Mouse (Mus musculus) spleen, postnatal 14 days (tissue): ENCODE measurements at regions not wholly inside any gene's neighbourhood (a gene's known extent, or its start where the extent isn't known, plus 50 kb on each side); places are given as distances from the start of the nearest gene placed in this dataset.
A peak's percentile ranks its signal among the peaks of the same experiment; 100 is the strongest.

Source experiments
- DNase-seq, 2 experiments: peaks; one replicate each; pipeline ENCODE4 v3.0.0; 2021 to 2022; ENCODE audit warnings: low spot score in 2 of 2

- no peak for DNase-seq
Observed at GRCm38 (mm10) chr1:184462481-184463124, 269.8 kb downstream of the Hlx start.

DNA sequence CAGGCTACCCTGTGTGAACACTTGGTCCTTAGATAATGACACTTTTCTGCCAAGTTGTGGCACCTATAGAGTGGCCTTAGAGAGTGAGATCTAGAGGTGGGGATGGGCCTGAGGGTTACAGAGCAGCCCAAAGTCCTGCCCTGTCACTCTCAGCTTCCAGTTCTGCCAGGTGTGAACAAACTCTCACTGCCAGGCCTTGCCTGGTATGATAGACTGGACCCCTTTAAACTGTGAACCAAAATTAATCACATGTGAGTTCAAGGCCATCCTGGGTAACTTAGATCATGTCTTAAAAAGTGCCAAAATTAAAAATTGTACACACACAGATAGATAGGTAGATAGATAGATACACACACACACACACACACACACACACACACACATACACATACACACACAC is 271.0 kb downstream of the Hlx start:
- DNase-seq = no peak

DNA sequence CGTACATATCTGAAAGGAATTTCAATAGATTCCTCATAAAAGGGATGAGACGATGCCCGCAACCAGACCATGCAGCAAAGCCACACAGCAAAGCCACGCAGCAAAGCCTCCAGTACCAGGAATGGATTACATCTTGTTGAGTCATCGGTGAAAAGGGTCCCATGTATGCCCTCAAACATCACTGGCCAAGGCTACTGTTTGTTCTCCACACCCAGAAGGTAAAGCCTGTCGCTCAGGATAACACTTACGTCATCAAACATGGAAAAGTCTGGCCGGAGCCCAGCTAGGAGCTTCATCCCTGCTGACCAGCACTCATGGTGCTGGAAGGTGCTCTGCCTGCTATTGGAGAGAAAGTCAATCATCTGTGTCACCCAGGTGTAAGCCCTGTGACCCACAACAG is 275.7 kb downstream of the Hlx start:
- DNase-seq = no peak

DNA sequence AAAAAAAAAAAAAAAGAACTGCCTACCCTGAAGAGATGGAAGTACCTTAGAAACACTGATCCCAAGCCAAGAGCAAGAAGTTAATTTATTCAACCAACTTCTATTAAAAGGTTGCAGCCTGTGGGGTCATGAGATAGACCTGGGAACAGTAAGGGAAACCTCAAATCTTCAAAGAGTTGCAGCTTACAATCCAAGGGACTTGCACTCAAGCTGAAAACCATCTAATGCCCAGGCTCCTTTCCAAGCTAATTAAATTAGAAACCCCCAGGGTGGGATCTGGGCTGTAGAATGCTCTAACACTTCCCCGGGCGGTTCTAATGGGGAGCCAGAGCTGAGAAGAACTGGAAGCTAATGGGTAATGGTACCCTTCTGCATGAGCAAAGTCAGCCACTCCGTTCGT is 278.0 kb downstream of the Hlx start:
- DNase-seq = no peak

GRCm38 (mm10) chr1:184453673-184454072 is 278.7 kb downstream of the Hlx start:
- DNase-seq = no peak

GRCm38 (mm10) chr1:184453061-184453460 is 279.4 kb downstream of the Hlx start:
- no peak for DNase-seq

DNA sequence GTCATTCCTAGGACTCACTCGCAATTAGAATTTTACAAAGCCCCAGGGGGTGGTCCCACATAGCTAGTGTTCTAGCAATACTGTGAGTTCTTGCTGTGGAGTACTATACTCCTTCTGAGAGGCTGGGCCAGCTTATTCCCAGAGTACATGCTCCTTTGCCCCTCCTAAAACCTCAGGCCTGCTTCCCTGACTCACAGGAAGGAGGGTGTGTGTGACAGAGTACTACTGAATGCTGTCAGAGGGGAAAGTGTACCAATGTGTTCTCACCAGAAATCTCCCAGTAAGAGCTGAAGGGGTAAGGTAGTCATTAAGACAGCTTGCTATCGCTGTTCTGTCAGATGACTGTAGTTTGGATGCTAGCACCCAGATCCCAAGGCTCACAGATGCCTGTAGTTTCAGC is 280.7 kb downstream of the Hlx start:
- DNase-seq = no peak

GRCm38 (mm10) chr1:184449007-184449406 is 283.4 kb downstream of the Hlx start:
- DNase-seq = no peak

- peak; percentile 49 to 71 for DNase-seq
Observed at GRCm38 (mm10) chr1:184447911-184448310, 284.5 kb downstream of the Hlx start.

DNA sequence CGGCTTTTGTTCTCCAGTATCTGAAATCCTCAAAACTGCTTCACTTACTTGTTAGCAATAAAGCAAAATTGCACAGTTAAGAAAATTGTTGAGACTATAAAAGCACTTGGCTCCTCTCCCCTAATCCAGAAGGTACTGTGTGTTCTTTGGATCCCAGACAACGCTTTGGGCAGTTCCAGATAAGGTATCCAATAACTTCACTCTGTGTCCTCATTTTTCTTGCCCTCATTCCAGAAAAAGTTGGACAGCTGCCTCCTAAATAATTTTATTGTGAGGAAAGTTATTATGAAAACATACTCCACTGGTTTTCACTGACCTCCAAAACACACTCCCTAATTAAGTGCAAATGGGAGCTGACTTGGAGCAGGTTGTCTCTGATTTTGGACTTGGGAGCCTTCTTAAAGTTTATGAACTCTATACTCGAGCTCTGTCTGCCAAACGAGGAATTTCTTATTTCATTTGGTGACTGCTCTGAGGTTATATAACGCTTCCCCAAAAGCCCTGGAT is 285.2 kb downstream of the Hlx start:
- no peak for DNase-seq

DNA sequence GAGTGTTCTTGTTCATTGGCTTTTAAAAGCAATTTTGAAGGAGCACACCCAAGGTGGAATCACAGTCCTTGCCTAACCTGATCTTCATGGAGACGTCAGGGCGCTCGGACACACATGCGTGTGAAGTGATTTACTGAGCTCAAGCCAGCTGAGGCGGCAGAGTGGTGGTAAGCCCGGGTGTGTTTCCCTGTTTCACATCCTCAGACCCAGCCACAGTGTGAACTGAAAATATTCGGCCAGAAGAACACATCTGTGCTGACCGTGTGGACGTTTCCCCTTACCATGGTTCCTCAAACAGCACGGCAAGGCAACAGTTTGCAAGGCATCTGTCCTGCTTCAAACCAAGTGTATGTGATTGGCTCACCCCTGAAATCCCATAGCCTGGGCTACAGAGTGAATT is 288.2 kb downstream of the Hlx start:
- DNase-seq = peak in 1 of 2 experiments; percentile 19

DNA sequence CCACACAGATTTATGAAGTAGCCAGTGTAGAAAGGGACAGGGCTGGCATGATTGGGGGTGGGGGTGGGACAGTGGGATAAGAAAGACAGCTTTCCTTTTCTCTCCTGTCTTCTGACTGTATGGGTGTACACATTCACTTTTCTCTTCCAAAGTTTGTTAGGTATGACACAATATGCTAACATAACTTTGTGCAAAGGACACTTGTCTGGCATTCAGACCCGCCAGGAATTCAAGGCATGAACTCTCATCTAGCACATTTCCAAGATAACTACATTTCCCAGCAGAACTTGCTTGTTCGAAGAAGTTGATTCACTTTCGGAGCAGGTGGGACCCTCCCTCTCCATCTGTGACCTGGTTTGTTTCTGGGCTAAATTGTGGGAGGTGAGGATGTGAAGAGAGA is 289.7 kb downstream of the Hlx start:
- no peak for DNase-seq

DNA sequence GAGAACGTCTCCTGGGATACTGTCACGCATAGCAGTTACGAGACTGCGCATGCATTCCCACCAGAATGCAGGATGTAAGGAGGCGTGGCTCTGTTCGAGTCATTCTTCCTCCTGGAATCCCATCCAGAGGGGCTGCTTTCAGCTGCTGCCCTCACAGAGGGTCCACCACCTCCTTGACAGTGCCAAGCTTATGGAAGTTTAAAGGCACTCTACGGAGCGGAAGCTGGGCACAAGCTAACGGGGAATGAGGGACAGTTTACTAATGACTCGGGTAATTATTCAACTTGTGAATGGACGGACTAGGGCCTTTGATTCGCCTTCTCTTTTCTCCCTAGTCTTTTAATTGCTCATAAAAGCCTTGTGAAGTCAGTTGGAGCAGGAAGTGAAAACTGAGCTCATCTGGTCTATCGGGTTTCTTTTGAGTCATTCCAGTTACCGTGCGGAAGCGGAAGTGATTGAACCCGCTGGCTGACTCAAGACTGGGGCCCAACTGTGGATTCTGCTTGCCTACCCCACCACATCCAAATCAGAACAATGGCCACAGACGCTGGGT is 291.3 kb downstream of the Hlx start:
- peak in 1 of 2 experiments; percentile 9 for DNase-seq

- no peak for DNase-seq
Observed at GRCm38 (mm10) chr1:184439506-184439905, 292.9 kb downstream of the Hlx start.

DNA sequence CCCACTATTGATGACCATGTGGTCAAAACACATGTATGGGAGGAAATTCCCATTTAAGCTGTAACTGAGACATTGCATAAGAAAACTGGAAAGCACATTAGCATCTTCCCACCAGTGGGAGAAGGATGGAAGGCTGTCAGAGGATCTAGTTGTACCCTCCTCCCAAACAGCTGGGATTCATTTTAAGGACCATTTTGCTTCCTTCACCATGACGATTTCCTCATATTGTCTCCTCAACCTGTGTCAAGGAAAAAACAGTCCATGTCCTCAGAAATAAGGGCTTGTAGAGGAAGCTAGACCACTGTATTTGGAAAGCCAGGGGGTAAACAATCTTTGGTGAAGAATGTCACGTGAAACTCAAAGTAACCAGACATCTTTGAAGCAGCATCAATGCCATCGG is 296.0 kb downstream of the Hlx start:
- no peak for DNase-seq

DNA sequence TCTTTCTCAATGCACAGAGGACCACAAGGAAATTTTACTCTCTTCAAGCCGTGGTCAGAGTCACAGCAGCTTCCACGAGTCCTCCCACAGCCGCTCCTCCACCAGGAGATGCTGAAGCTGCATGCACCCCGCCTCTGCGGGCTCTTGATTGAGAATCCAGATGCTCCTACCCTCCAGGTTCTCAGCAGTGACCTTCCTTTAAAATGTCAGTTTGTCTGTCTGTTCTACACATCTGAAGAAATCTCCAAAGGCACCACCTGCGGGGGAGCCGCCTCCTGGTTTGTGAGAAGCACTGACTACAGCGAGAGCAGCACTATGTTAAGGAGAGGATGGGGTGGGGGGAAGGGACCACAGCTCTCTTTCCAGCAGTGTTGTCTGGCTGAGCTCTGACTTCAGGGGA is 303.8 kb downstream of the Hlx start:
- no peak for DNase-seq

DNA sequence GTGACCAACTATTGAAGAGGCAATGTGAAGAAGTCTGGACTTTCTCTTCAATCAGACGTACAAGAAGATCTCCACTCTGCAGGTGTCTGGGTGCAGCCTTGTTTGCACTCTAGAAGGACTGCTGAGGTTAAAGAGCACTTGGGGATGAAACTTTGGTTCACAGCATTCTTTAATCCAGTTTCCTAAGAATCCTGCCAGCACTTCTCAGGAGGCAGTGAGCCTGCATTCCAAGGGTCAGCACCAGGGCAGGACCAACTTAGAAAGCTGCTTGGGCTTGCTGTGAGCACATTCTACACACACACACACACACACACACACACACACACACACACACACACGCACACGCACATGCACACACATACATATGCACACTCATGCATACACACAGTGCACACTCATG is 304.4 kb downstream of the Hlx start:
- no peak for DNase-seq

DNA sequence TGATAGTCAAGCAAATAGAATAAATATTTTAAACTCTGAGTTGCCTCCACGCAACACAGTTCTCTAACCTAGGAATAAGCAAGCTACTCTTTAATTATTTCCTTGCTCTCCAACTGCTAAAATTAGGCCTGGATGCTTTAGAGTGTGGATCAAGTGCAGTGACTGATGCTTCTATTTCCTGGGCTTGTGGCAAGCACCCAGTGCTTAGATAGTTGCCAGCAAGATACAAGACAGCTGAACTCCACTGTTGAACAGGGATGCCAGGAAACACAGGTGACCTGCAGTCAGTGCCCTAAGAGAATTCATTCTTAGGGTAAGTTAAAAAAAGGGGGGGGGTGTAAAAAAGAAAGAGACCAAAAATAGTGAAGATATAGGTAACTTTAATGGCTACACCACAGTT is 306.7 kb downstream of the Hlx start:
- DNase-seq = no peak

- no peak for DNase-seq
Observed at GRCm38 (mm10) chr1:184424035-184424434, 308.4 kb downstream of the Hlx start.

DNA sequence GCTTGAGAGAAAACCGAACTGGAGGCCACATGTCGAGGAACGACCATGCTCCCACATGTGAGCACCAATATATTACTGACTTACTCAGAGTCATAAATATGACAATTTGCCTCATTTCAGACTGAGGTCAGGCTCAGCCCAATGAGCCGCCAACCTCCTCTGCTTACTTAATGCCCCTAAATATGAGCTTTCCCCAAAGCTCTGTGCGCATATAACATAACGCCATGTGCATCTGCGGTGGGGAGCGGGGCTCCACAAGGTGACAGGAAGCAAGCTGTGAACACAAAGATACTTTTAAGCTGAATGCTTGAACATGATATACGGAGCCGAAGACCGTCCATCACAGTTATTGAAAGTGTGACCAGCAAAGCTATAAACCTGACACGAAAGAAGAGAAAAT is 319.8 kb downstream of the Hlx start:
- no peak for DNase-seq

- no peak for DNase-seq
Observed at GRCm38 (mm10) chr1:184411066-184411465, 321.4 kb downstream of the Hlx start.

DNA sequence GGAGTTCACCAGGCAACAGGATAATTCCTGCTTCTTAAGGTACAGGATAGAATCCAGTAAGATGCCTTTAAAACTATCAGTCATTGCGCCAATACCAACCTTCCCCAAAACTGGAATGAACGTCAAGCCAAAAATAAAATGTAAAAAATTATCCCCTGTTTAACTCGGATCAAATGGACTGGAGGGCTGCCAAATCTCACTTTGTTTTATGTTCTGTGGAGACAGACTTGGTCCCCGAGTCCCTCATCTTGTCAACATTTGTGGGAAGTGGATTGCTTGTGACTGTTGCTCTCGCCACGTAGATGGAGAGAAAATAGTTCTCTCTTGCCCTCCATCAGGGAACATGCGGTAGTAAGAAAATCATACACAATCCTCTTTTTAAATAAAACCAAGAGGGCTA is 322.4 kb downstream of the Hlx start:
- no peak for DNase-seq

DNA sequence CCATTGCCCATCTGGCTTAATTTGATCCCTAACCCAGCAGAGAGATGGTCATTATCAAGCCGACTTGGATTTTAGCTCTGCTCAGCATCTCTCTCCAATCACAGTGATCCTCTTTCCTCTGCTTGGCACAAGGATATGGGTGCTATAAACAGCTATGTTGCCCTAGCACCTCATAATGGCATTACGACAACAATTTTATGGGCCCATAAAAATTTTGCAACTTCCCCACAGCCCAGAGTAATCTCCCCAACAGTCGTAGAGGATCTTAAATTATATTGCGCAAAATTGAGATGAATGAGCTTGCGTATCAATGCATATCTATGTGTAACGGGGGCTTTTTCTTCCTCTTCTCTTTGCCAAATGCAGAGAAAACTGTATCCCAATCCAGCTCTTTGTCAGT is 329.4 kb downstream of the Hlx start:
- no peak for DNase-seq

- DNase-seq = peak; percentile 27 to 50
Observed at GRCm38 (mm10) chr1:184395215-184395614, 337.2 kb downstream of the Hlx start.
